Mouse (Mus musculus): ENCODE data around the gene Yif1b. TPM values are rescaled to one million over a fixed set of nuclear protein-coding genes. Genes with fewer than 3 reads are reported as not detected.
A peak's percentile ranks its signal among the peaks of the same experiment; 100 is the strongest.
"Not testable (repeated sequence)": the region's sequence is repeated elsewhere in the genome, so short reads cannot be mapped to it uniquely, and the experiment has no call there.

Gene Yif1b
- polyA plus RNA-seq, 1 experiment from 2014 or later: 133 TPM

DNA sequence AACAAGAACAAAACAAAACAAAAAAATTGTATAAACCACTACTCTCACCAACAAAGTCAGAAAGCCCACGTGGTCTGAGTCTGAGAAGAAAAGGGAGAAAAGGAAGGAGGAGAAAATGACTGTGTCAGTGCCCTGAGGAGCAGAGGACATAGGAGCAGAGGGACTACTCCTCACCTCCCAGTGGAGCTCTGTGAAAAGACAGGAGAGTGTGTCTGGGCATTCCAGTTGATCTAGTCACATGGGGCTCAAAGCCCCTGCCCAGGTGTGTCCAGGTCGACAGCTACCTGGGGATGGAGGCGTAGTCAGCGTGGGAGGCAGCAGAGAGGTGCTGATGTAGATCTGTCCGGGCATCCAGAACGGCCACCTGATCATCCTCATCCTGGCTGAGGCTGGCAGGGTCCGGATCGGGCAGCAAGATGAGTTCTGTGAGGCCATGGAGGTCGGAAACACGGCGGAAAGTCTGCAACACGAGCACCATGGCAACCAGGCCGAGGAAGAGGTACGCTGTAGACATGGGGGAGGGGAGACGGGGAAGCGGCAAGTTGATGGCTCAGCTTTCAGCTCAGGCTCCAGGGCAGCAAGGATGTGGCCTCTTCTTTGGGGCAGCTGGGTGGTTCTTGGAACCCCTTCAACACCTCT is 13.3 kb upstream of the Yif1b start:
- no peaks in the 10 kb centered on the region for H3K36me3 ChIP-seq
- no peak overlapping the region for H3K9ac ChIP-seq
- H3K27ac ChIP-seq: no peak overlapping the region
- H3K4me2 ChIP-seq: peak overlapping the region; percentile 34
- H3K27me3 ChIP-seq: no peaks in the 10 kb centered on the region
- 13% methylated on average over 16 of the region's 16 CpGs for whole genome bisulfite sequencing
- peaks cover 3% of the 10 kb centered on the region; the same call in 1 of the 2 replicates for H3K9me3 ChIP-seq
- H3K4me1 ChIP-seq: peaks cover 5% of the 10 kb centered on the region
- H3K4me3 ChIP-seq: no peak overlapping the region
- no peak for ATAC-seq (ENCODE audit: borderline replicate concordance, extremely low read depth, low FRiP score, low TSS enrichment)

- no peaks in the 10 kb centered on the region for H3K9me3 ChIP-seq
- H3K27me3 ChIP-seq: no peaks in the 10 kb centered on the region
- no peak overlapping the region for H3K4me3 ChIP-seq
- no peaks in the 10 kb centered on the region for H3K36me3 ChIP-seq
- H3K4me2 ChIP-seq: 0 out of 2 replicates have a peak overlapping the region, but pooled peaks have one; percentile 34
- 70% methylated on average over 13 of the region's 13 CpGs for WGBS
- no peak for ATAC-seq (ENCODE audit: borderline replicate concordance, extremely low read depth, low FRiP score, low TSS enrichment)
- H3K4me1 ChIP-seq: peaks cover 5% of the 10 kb centered on the region
- H3K9ac ChIP-seq: no peak overlapping the region
- H3K27ac ChIP-seq: no peak overlapping the region
Observed at GRCm38 (mm10) chr7:29225520-29225919, 12.6 kb upstream of the Yif1b start.

- WGBS: 63% methylated on average over 4 of the region's 4 CpGs
- ATAC-seq (ENCODE audit: borderline replicate concordance, extremely low read depth, low FRiP score, low TSS enrichment): no peak
- H3K4me2 ChIP-seq: no peak overlapping the region
- H3K27me3 ChIP-seq: peaks cover 6% of the 10 kb centered on the region; the same call in 1 of the 2 replicates
- H3K9me3 ChIP-seq: no peaks in the 10 kb centered on the region
- peaks cover 16% of the 10 kb centered on the region for H3K4me1 ChIP-seq
- no peak overlapping the region for H3K4me3 ChIP-seq
- H3K27ac ChIP-seq: no peak overlapping the region
- H3K9ac ChIP-seq: no peak overlapping the region
- H3K36me3 ChIP-seq: no peaks in the 10 kb centered on the region
Observed at GRCm38 (mm10) chr7:29228202-29228601, 9.9 kb upstream of the Yif1b start.

DNA sequence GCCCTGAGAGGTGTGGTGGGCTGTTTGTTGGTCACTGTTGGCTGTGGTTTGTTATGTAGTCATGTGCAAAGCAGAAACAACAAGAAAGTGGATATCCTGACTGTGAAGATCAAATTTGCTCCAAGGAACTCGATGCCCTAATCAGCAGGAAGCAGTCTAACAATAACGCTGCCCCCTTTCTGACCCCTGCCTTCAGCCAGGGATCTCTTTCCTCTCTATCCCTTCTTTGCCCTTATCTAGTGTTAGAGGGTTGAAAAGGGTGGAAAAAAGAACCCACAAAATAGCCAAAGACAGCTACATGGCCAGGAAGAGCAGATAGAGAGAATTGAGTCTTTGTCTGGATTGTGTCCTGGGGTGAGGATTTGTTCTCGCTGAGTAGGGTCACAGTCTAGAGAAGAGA is 7.6 kb upstream of the Yif1b start:
- H3K27ac ChIP-seq: no peak overlapping the region

DNA sequence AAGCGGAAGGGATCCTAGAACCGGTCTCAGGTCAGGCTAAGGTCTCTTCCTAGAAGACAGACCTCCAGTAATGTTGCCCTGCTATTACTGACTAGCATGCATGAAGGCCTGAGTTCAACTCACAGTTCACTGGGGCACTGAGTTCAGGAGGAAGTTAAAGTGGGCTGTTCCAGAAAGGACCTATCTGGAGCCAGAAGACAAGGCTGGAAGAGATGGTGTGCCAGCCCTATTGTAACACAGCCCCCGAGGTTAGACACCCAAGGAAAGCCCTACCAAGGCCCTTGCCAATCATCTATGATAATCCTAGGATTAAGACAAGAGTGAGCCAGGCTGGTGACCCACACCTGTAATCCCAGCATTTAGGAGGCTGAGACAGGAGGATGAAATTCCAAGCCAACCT is 6.6 kb upstream of the Yif1b start:
- peak overlapping the region; percentile 99 for H3K4me2 ChIP-seq
- H3K36me3 ChIP-seq: no peaks in the 10 kb centered on the region
- H3K27ac ChIP-seq: no peak overlapping the region
- peaks cover 6% of the 10 kb centered on the region; the same call in 1 of the 2 replicates for H3K27me3 ChIP-seq
- peak overlapping the region; percentile 64 for H3K4me3 ChIP-seq
- 49% methylated on average over 3 of the region's 3 CpGs for WGBS
- peaks cover 11% of the 10 kb centered on the region for H3K4me1 ChIP-seq
- H3K9ac ChIP-seq: no peak overlapping the region
- H3K9me3 ChIP-seq: no peaks in the 10 kb centered on the region
- no peak for ATAC-seq (ENCODE audit: borderline replicate concordance, extremely low read depth, low FRiP score, low TSS enrichment)

More for the DNA sequence above, 7.6 kb upstream of the Yif1b start:
- H3K27me3 ChIP-seq: peaks cover 6% of the 10 kb centered on the region; the same call in 1 of the 2 replicates
- H3K9me3 ChIP-seq: no peaks in the 10 kb centered on the region
- no peak overlapping the region for H3K9ac ChIP-seq
- no peak for ATAC-seq (ENCODE audit: borderline replicate concordance, extremely low read depth, low FRiP score, low TSS enrichment)
- H3K36me3 ChIP-seq: no peaks in the 10 kb centered on the region
- peaks cover 11% of the 10 kb centered on the region for H3K4me1 ChIP-seq
- WGBS: 46% methylated on average over 3 of the region's 3 CpGs
- H3K4me2 ChIP-seq: 0 out of 2 replicates have a peak overlapping the region, but pooled peaks have one; percentile 16
- H3K4me3 ChIP-seq: no peak overlapping the region

DNA sequence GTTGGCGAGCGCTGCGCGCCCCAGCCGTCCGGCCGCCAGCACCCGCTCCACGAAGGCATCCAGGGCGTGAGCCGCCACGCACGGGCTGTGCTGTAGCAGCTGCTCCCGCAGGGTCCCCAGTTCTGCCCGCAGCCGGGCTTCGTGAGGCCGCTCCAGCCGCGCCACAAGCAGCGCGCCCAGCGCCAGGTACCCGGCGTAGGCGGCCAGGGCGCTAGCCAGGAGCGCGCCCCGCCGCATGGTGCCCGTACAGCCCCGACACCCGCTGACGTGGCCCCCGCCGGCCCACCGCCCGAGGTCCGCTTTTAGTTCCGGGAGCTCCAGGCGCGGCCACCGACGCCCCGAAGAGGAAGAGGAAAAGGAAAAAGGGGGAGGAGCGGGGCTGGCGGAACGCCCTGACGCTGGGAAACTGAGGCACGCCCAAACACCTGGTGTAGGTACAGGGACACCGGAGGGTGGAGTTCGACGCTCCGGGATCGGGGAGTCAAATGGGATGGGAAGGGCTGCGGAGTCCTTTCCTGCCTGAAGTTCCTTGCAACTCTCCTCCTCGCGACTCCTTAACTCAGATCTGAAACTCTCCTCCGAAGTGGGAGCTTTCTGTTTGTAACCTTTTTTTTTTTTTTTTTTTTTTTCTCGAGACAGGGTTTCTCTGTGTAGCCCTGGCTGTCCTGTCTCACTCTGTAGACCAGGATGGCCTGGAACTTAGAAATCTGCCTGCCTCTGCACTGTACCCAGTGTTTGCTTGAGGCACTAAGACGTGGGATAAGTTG is 5.7 kb upstream of the Yif1b start, which contains the start of gene Kcnk6:
TSS of gene Kcnk6 (minus strand) at position 269 of the 767 bp plus-strand sequence.
- H3K36me3 ChIP-seq: no peaks in the 10 kb centered on the region
- H3K9me3 ChIP-seq: no peaks in the 10 kb centered on the region
- peaks cover 6% of the 10 kb centered on the region; the same call in 1 of the 2 replicates for H3K27me3 ChIP-seq
- peak within 1 kb of the TSS; percentile 74 for H3K9ac ChIP-seq
- peaks cover 11% of the 10 kb centered on the region for H3K4me1 ChIP-seq
- peak within 1 kb of the TSS; percentile 99 for H3K4me2 ChIP-seq
- H3K27ac ChIP-seq: peak within 1 kb of the TSS; percentile 66
- under 1% methylated on average over 62 of the region's 62 CpGs for WGBS
- H3K4me3 ChIP-seq: peak within 1 kb of the TSS; percentile 64
- peak; percentile 50 for ATAC-seq (ENCODE audit: borderline replicate concordance, extremely low read depth, low FRiP score, low TSS enrichment)

GRCm38 (mm10) chr7:29233745-29234144 is 4.4 kb upstream of the Yif1b start:
- H3K9ac ChIP-seq: no peak overlapping the region
- 45% methylated on average over 6 of the region's 6 CpGs for WGBS
- peak overlapping the region; percentile 50 for H3K27ac ChIP-seq
- ATAC-seq (ENCODE audit: borderline replicate concordance, extremely low read depth, low FRiP score, low TSS enrichment): no peak
- H3K4me2 ChIP-seq: no peak overlapping the region; the same call in 1 of the 2 replicates
- H3K9me3 ChIP-seq: no peaks in the 10 kb centered on the region
- H3K36me3 ChIP-seq: no peaks in the 10 kb centered on the region
- peaks cover 16% of the 10 kb centered on the region for H3K4me1 ChIP-seq
- no peak overlapping the region for H3K4me3 ChIP-seq
- peaks cover 6% of the 10 kb centered on the region; the same call in 1 of the 2 replicates for H3K27me3 ChIP-seq

DNA sequence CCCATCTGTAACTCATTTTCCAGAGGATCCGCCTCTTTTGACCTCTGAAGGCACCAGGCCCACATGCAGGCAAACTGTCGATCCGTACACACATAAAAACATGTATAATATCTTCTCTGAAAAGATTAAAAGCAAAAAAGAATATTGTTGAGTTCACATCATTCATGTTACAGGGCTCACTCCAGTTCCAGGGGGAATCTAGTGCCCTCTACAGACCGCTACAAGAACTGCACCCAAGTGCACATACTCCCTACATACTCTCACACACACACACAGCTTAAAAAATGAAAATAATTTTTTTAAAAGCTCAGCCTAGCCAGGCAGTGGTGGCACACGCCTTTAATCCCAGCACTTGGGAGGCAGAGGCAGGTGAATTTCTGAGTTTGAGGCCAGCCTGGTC is 3.5 kb upstream of the Yif1b start:
- H3K9ac ChIP-seq: no peak overlapping the region
- ATAC-seq (ENCODE audit: borderline replicate concordance, extremely low read depth, low FRiP score, low TSS enrichment): no peak
- peaks cover 6% of the 10 kb centered on the region; the same call in 1 of the 2 replicates for H3K27me3 ChIP-seq
- 79% methylated on average over 5 of the region's 5 CpGs for WGBS
- no peak overlapping the region for H3K27ac ChIP-seq
- peaks cover 26% of the 10 kb centered on the region for H3K4me1 ChIP-seq
- H3K36me3 ChIP-seq: no peaks in the 10 kb centered on the region
- no peak overlapping the region for H3K4me3 ChIP-seq
- H3K4me2 ChIP-seq: no peak overlapping the region
- no peaks in the 10 kb centered on the region for H3K9me3 ChIP-seq

DNA sequence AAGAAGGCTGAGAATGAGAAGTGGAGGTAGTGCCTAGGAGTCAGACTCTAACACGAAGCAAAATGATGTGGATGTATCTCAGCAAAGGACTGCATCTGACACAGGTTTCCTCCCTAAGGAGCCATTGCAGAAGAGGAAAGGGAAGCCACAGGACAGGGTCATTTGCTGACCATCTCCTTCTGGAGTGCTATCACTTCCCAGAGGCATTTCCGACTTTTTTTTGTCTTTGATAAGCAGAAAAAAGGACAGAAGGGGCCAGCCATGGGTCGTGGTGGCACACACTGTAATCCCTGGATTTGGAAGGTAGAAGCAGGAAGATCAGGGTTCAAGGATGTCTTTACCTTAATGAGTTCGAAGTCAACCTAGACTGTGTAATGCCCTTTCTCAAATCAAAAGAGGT is 1.5 kb upstream of the Yif1b start:
- WGBS: 70% methylated on average over 4 of the region's 4 CpGs
- H3K4me1 ChIP-seq: peaks cover 26% of the 10 kb centered on the region
- no peaks in the 10 kb centered on the region for H3K36me3 ChIP-seq
- no peak overlapping the region for H3K9ac ChIP-seq
- H3K4me2 ChIP-seq: no peak overlapping the region
- H3K9me3 ChIP-seq: no peaks in the 10 kb centered on the region
- no peak for ATAC-seq (ENCODE audit: borderline replicate concordance, extremely low read depth, low FRiP score, low TSS enrichment)
- H3K4me3 ChIP-seq: no peak overlapping the region
- no peak overlapping the region for H3K27ac ChIP-seq
- H3K27me3 ChIP-seq: no peaks in the 10 kb centered on the region

- not testable (repeated sequence) for H3K27me3 ChIP-seq; H3K9me3 ChIP-seq; H3K36me3 ChIP-seq; ATAC-seq (ENCODE audit: borderline replicate concordance, extremely low read depth, low FRiP score, low TSS enrichment)
- peak overlapping the region; percentile 96 for H3K27ac ChIP-seq
- 22% methylated on average over 6 of the region's 6 CpGs for WGBS
- peaks cover 17% of the 10 kb centered on the region for H3K4me1 ChIP-seq
- H3K9ac ChIP-seq: peak overlapping the region; percentile 54
- H3K4me3 ChIP-seq: peak overlapping the region; percentile 64
- peak overlapping the region; percentile 67 for H3K4me2 ChIP-seq
Observed at GRCm38 (mm10) chr7:29237596-29237995, 533 bp upstream of the Yif1b start.

DNA sequence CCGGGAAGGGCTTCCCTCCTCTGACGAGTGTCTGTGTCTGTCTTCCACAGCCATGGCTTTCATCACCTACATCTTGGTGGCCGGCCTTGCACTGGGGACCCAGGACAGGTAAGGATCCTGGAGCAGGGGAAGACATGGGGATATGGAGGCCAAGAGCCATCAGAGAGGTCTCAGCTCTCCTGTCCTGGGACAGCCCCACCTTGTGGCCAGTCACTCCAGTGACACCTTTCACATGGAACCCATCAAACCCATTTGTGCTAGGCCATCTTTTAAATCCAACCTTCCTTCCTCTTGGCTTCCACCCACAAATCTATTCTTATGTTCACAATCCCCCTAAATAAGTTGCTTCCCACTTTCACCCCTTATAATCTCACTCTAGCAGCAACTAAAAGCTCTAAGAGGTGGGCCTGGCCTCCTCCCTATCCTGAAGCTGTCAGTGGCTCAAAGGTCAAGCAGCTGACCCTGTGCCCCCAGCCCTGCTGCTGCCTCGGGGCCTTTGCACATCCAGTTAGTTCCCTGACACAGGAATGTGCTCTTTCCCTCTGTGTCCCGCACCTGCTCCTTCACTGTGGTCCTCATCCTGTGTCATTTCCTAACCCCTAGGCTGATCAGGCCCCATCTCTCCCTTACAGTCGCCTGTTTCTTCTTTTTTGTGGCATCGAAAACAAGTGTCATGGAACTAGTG is 6.7 kb downstream of the Yif1b start:
- no peak for ATAC-seq (ENCODE audit: borderline replicate concordance, extremely low read depth, low FRiP score, low TSS enrichment)
- Histone ChIP-seq H3K4me1 (peaks cover 33% of the 10 kb centered on the region), H3K4me3 (no peak overlapping the region)

More for the DNA sequence above, 6.7 kb downstream of the Yif1b start:
- Histone ChIP-seq H3K9ac (no peak overlapping the region), H3K4me2 (no peak overlapping the region), H3K27ac (no peak overlapping the region), H3K27me3 (no peaks in the 10 kb centered on the region), H3K36me3 (peaks cover 22% of the 10 kb centered on the region; the same call in 1 of the 2 replicates), H3K9me3 (no peaks in the 10 kb centered on the region)
- 74% methylated on average over 7 of the region's 7 CpGs for WGBS

All from lung, embryonic 15.5 days (tissue).